Mouse (Mus musculus) activated CD4-positive, CD25-positive, alpha-beta regulatory T cell, adult 9 weeks (primary cell): Measurements from ENCODE around the gene Egr4. TPM values are rescaled to one million over a fixed set of nuclear protein-coding genes. Genes with fewer than 3 reads are reported as not detected.

ENCODE experiments used
- polyA plus RNA-seq: library from polyadenylated mRNA; unstranded; fragments of 100-300 nt; shearing (Covaris generic); gene quantifications from one replicate; pipeline ENCODE4 v1.2.1, GENCODE M21; 2017

Gene Egr4
- polyA plus RNA-seq = not detected

GRCm38 (mm10) chr6:85513531-85513910 is at the start of gene Egr4:
TSS of gene Egr4 (minus strand) at chr6:85513589.

DNA sequence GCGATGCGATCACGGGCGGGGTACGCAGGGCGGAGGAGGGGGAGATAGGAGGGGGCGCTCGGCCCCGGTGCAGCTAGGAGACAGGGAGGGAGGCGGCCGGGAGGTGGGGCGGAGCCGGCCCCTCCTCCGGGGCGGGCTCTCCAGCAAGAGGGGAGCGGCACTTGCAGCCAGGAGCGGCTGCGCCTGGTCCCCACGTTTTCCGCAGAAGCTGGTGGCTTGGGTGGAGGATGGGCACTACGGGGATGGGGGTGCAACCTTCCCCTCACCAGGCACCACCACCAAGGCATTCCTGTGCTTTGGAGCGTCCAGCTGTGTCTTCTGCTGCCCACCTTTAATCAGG is 10.5 kb downstream of the Egr4 start, which contains the start of gene Fbxo41:
Gene Fbxo41 (minus strand): TSS at position 84 of the 340 bp plus-strand sequence.

Other genes starting within 250 kb of the Egr4 start
- 0.34 TPM for gene Sfxn5, start 180.2 kb downstream of the Egr4 start, polyA plus RNA-seq
- 0.34 TPM for gene Rab11fip5, start 139.0 kb downstream of the Egr4 start, polyA plus RNA-seq
- gene Noto, start 89.7 kb downstream of the Egr4 start, polyA plus RNA-seq = not detected
- 52.4 TPM for gene Smyd5, start 81.6 kb downstream of the Egr4 start, polyA plus RNA-seq
- 347 TPM for gene Cct7, start 62.1 kb downstream of the Egr4 start, polyA plus RNA-seq
- 19.2 TPM for gene Pradc1, start 61.6 kb downstream of the Egr4 start, polyA plus RNA-seq
- 0.13 TPM for gene Fbxo41, start 10.6 kb downstream of the Egr4 start, polyA plus RNA-seq
- gene Alms1, start 73.9 kb upstream of the Egr4 start, polyA plus RNA-seq = 2.3 TPM
- gene Nat8f7, start 199.6 kb upstream of the Egr4 start, polyA plus RNA-seq = not detected